Mouse (Mus musculus) embryo, embryonic 11.5 days (tissue): ENCODE measurements around the gene Tdrd1.
"Not testable (repeated sequence)": the region's sequence is repeated elsewhere in the genome, so short reads cannot be mapped to it uniquely, and the experiment has no call there.

ENCODE experiments used
- DNase-seq: peaks from one replicate; pipeline ENCODE4 v3.0.0-alpha.2; 2012; ENCODE audit warnings: low read depth, low spot score

Gene Tdrd1

GRCm38 (mm10) chr19:56826047-56826631, at the start of gene Tdrd1:
Gene Tdrd1 (plus strand): TSS chr19:56826209.
- DNase-seq: no peak

- peak; percentile 19 for DNase-seq
These were observed 49.2 kb upstream of the Tdrd1 start for GRCm38 (mm10) chr19:56776719-56777382.

GRCm38 (mm10) chr19:56778532-56778931, 47.5 kb upstream of the Tdrd1 start:
- DNase-seq: not testable (repeated sequence)

GRCm38 (mm10) chr19:56787911-56788310, 38.1 kb upstream of the Tdrd1 start:
- no peak for DNase-seq

- no peak for DNase-seq
These were observed 37.1 kb upstream of the Tdrd1 start for GRCm38 (mm10) chr19:56788952-56789351.

- DNase-seq: no peak
These were observed 28.6 kb upstream of the Tdrd1 start for GRCm38 (mm10) chr19:56797376-56797775.

GRCm38 (mm10) chr19:56800226-56800625, 25.8 kb upstream of the Tdrd1 start:
- DNase-seq: no peak

GRCm38 (mm10) chr19:56800930-56801655, 24.9 kb upstream of the Tdrd1 start:
- DNase-seq: no peak

- DNase-seq: no peak
These were observed 24.2 kb upstream of the Tdrd1 start for GRCm38 (mm10) chr19:56801656-56802351.

- DNase-seq: no peak
These were observed 23.7 kb upstream of the Tdrd1 start for GRCm38 (mm10) chr19:56802352-56802746.

- no peak for DNase-seq
These were observed 20.6 kb upstream of the Tdrd1 start for GRCm38 (mm10) chr19:56805366-56805765.

- DNase-seq: no peak
These were observed 18.9 kb upstream of the Tdrd1 start for GRCm38 (mm10) chr19:56807122-56807521.

- no peak for DNase-seq
These were observed 17.2 kb upstream of the Tdrd1 start for GRCm38 (mm10) chr19:56808771-56809170.

- no peak for DNase-seq
These were observed 15.3 kb upstream of the Tdrd1 start for GRCm38 (mm10) chr19:56810641-56811146.

- DNase-seq: no peak
These were observed 14.4 kb upstream of the Tdrd1 start for GRCm38 (mm10) chr19:56811590-56811989.

- no peak for DNase-seq
These were observed 12.6 kb upstream of the Tdrd1 start for GRCm38 (mm10) chr19:56813360-56813759.

- no peak for DNase-seq
These were observed 8.0 kb upstream of the Tdrd1 start for GRCm38 (mm10) chr19:56817851-56818526.

GRCm38 (mm10) chr19:56821040-56821797, 4.8 kb upstream of the Tdrd1 start:
- DNase-seq: no peak

- peak; percentile 92 for DNase-seq
These were observed 4.1 kb upstream of the Tdrd1 start, which contains the start of gene Ccdc186 for GRCm38 (mm10) chr19:56821798-56822447. Gene Ccdc186 (minus strand): TSS chr19:56822190.

- DNase-seq: no peak
These were observed 3.6 kb upstream of the Tdrd1 start for GRCm38 (mm10) chr19:56822448-56822836.
